Mouse (Mus musculus): ENCODE data around the gene Mpzl3. TPM values are rescaled to one million over a fixed set of nuclear protein-coding genes. Genes with fewer than 3 reads are reported as not detected.

Mpzl3 gene
- total RNA-seq (2021): 1 to 10 TPM; 4.2 to 4.7 TPM
- long read RNA-seq, experiment 1, partial matches to known transcripts: 0 of 4 reads
- long read RNA-seq, experiment 1, other reads (novel, unspliced or antisense): 3 of 4 reads
- long read RNA-seq, experiment 2, partial matches to known transcripts: 0 of 3 reads
- long read RNA-seq, experiment 2, other reads (novel, unspliced or antisense): 1 of 3 reads

DNA sequence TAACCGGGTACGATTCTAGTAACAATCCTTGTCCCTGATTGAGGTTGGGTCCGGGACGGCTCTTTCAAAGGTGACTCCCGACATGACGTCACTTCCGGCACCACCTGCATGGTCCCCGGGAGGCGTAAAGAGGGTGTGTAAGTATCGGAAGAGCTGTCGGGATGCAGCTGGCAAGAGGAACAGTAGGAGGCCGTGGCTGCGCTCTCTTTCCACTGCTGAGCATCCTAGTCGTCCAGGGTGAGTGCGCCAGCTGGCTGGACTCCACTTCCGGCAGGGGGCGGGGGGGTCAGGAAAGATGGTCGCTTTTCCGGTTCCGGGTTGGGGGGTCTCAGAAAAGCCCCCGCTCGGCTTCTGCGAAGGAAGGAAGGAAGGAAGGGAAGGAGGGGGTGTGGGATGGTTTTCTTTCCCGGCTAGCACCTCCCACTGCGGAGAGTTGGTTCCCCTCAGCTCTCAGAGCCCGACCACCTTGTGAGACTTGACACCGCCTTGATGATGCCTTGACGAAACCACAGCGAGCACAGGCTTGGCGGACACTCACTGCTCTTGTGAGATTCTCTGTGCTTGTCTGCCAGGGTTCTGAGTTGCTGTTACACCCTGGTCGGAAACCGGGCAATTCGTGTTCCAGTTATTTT lies at the start of gene Mpzl3:
Gene Mpzl3, plus strand, starts transcription at position 105 of the 632 bp plus-strand sequence.
- no peak for TF ChIP-seq CTCF (conservative IDR thresholded peaks at IDR 0.05)
- H3K27ac ChIP-seq: peak within 1 kb of the TSS; percentile 97
- peak within 1 kb of the TSS; percentile 81 for H3K4me3 ChIP-seq
- DNase-seq (ENCODE audit: low spot score in 2 of 2): peak; percentile 82 to 88

DNA sequence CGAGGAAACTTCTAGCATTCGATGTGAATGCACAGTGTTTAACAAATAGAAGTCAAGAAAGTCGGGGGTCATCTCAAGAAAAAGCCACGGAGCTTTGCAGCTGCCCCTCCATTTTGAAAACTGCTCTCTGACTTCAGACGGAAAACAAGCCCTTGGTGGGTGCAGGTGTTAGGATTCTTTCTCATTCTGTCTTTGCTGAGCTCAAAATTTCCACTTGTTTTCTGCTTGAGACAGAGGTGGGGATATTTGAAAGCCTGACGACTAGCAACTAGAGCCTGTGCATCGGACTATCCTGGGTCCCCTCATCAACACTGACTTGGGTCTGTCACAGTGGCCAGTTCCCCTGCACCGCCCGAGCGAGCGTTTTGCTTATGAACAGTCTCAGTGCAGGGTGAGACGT lies 47.6 kb upstream of the Mpzl3 start:
- TF ChIP-seq CTCF (conservative IDR thresholded peaks at IDR 0.05): no peak
- no peak for DNase-seq (ENCODE audit: low spot score in 2 of 2)

DNA sequence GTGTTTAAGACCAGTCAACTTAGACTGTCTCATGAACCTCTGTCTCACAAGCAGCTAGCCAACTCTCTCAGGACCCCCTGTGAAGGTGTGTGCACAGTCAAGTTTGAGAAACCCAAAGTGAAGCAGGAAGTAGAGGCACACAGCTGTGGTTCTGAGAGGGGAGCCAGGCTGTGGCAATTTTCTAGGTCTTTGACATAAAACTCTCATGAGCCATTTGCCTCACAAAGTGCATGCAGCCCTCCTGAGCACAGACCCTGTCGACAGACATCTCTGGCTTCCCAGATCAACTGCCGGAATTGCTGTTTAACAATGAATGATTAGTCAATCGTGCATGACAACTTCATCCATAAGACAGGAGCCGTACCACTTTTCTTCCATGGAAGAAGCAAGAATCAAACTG lies 46.6 kb upstream of the Mpzl3 start:
- H3K27ac ChIP-seq: no peak overlapping the region
- TF ChIP-seq CTCF (conservative IDR thresholded peaks at IDR 0.05): no peak
- DNase-seq (ENCODE audit: low spot score in 2 of 2): no peak
- no peak overlapping the region for H3K4me3 ChIP-seq

More for the DNA sequence above, 47.6 kb upstream of the Mpzl3 start:
- Histone ChIP-seq H3K27ac (no peak overlapping the region), H3K4me3 (no peak overlapping the region)

DNA sequence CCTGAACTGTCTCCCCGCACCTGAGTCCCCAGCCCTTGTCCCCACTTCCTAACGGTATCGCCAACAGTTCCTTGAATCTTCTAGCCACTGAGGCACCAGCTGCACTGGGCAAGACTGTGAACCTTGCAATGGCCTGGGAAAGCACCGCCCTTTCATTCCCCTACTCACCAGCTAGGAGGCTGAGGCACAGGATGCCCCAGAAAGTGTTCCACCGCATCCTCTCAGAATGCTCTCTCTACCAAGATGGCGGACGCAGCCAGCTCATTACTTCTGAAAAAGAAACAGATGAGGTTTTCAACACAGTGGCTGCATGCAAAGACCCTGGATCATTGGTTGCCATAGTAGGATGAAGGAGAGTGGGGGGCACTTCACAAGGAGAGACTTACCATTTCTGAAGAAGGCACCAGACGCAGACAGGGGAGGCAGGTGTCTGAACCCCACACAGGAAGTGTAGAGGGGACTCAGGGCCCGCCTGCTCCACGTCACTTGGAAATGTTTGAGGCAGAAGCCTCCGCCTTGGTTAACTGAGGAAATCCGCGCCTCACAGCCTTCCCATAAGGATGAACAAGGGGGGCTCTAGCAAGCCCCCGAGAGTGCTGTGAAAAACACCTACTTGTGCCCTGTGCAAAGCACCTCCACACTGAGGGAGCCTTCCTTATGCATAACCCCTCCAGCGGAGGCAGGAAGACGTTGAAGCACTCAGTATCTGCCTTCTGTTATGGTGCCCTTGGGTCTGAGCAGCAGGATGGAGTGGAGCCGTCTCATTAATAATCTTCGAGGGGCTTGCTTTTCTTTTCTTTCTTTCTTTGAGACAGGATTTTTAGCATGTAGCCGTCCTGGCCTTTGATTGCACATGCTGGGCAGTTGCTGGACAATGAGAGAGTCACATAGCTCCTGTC lies 45.6 kb upstream of the Mpzl3 start, which contains the start of gene Cd3e:
Gene Cd3e, minus strand, starts transcription at position 448 of the 899 bp plus-strand sequence.
- no peak within 1 kb of the TSS for H3K27ac ChIP-seq
- no peak within 1 kb of the TSS for H3K4me3 ChIP-seq
- no peak for TF ChIP-seq CTCF (conservative IDR thresholded peaks at IDR 0.05)
- no peak for DNase-seq (ENCODE audit: low spot score in 2 of 2)

DNA sequence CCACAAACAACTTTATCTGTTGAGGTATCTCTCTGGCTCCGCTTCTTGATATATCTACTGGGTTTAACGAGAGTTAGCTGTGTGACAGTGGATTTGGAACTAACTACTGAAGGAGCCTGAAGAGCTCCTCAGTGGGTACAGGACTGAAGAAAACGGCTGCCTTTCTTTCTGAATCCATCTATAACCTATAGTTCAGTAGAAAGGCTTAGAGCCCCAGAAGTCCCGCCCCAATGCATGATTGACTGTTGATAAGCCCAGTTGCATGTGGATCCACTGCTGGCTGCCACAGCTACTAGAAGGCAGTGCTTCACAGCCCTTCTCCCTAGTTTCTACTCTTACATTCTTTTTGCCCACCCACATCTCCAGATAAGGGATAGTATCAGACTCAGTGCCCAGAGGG lies 44.5 kb upstream of the Mpzl3 start:
- TF ChIP-seq CTCF (conservative IDR thresholded peaks at IDR 0.05): no peak
- DNase-seq (ENCODE audit: low spot score in 2 of 2): no peak
- Histone ChIP-seq H3K27ac (no peak overlapping the region), H3K4me3 (no peak overlapping the region)

DNA sequence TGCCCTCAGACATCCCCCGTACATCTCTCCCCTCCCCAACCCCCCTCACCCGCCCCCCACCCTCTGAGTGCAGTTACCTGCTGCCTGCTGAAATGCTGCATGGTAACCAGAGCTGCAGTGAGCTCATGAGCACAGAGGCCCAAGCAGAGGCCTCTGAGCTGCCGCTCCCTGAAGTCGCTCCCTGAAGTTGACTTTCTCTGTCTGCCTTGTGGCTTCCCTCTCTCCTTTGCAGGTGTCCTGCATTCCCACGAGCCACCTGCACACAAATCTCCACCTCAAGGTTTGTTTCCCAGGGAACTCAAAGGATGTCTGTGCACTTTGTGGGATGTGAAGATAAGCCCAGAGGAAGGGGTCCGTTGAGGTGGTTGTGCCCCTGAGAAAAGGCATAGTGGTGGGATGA lies 43.7 kb upstream of the Mpzl3 start:
- no peak for TF ChIP-seq CTCF (conservative IDR thresholded peaks at IDR 0.05)
- DNase-seq (ENCODE audit: low spot score in 2 of 2): no peak
- Histone ChIP-seq H3K27ac (no peak overlapping the region), H3K4me3 (no peak overlapping the region)

DNA sequence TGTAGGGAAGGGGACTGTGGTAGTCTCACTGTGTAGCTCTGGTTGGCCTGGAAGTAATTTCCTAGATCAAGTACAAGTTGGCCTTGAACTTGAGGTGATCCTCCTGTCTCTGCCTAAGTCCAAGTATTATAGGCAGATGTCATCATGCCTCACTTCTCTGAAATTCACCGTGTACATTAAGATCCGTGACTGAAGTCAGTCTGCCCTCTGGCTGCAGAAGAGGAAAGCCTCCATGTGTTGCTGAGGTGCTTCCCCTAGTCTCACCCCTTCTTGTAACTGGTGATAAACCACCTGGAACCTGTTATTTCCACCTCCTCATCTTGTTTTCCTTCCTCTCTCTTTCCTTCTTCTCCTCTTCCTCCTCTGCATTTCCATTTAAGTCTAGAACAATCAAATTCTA lies 40.1 kb upstream of the Mpzl3 start:
- Histone ChIP-seq H3K27ac (no peak overlapping the region), H3K4me3 (no peak overlapping the region)
- DNase-seq (ENCODE audit: low spot score in 2 of 2): no peak
- 0 out of 2 replicates have a peak, but pooled peaks have one; percentile 8 for TF ChIP-seq CTCF (conservative IDR thresholded peaks at IDR 0.05)

DNA sequence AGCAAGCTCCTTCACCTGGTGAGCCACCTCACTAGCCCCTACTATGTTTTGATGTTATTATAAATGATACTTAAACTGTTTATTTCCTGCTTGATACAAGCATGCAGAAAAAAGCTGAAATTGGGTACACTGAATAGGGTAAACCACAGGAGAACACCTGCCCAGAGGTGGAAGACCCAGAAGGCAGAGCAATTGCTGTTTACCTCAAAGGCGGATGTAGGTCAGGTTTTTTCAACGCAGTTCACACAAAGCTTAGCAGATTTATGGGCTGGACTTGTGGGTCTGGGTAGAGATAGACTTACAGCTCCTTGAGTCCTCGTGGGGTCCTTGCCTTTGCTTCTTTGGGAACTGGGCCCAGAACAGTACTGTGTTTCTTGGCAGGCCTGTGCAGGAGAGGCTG lies 39.1 kb upstream of the Mpzl3 start:
- no peak for TF ChIP-seq CTCF (conservative IDR thresholded peaks at IDR 0.05)

DNA sequence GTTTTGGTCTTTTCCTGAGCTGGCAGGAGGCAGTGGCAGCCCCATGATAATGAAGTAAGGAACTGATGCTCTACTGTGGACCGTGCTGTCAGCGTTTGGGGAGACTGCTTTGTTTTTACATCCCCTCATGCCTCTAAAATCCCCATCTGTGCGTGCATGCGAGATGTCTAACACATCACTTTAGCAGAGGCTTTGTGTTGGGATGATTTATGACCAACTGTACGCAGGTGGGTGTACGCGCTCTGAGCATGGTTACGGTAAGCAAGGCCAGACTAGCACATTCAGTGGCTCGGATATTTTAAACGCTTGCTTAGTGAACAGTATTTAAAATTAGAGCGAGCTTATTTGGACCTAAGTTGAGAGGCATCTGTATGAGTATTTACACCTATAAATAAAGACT lies 37.0 kb upstream of the Mpzl3 start:
- peak in 1 of 2 experiments; percentile 1 for DNase-seq (ENCODE audit: low spot score in 2 of 2)
- H3K27ac ChIP-seq: no peak overlapping the region
- TF ChIP-seq CTCF (conservative IDR thresholded peaks at IDR 0.05): no peak
- no peak overlapping the region for H3K4me3 ChIP-seq

More for the DNA sequence above, 39.1 kb upstream of the Mpzl3 start:
- no peak overlapping the region for H3K4me3 ChIP-seq
- no peak for DNase-seq (ENCODE audit: low spot score in 2 of 2)
- H3K27ac ChIP-seq: no peak overlapping the region

DNA sequence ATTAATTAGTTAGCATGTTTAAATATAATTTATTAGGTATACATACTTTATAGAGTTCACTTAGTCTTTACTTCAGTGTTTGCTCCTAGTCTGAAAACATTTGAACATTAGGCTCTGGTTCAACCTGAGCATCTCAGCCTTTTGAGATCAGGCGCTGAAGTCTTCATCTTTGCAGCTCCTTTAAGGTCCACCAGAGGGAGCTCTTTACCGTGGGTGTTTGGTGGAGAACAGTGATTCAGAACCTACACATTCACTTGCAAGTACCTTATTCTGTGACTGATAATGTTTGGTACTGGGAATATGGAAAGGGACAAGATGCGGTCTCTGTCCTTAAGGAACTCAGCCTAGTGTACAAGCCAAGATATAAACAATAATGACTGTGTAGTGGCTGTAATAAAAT lies 32.2 kb upstream of the Mpzl3 start:
- peak; percentile 90 for TF ChIP-seq CTCF (conservative IDR thresholded peaks at IDR 0.05)
- no peak overlapping the region for H3K4me3 ChIP-seq
- DNase-seq (ENCODE audit: low spot score in 2 of 2): peak; percentile 48 to 72
- H3K27ac ChIP-seq: no peak overlapping the region

DNA sequence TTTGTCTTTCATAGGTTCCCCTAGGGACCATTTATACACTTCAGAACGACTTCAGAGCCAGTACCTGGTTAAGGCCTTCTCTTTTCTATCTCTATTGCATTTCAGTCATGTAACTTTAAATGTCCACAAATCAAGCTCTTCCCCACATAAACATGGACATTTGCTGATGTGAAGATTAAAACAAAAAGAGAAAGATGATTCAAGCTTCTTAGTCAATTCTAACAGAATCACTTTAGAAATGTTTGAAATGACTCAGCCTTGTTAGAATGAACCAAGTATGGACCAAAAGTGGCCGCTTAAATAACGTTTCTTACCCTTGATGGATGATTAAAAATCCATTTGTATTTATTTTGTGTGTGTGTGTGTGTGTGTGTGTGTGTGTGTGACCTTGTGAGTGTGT lies 31.3 kb upstream of the Mpzl3 start:
- no peak for TF ChIP-seq CTCF (conservative IDR thresholded peaks at IDR 0.05)
- DNase-seq (ENCODE audit: low spot score in 2 of 2): no peak
- no peak overlapping the region for H3K27ac ChIP-seq
- no peak overlapping the region for H3K4me3 ChIP-seq

DNA sequence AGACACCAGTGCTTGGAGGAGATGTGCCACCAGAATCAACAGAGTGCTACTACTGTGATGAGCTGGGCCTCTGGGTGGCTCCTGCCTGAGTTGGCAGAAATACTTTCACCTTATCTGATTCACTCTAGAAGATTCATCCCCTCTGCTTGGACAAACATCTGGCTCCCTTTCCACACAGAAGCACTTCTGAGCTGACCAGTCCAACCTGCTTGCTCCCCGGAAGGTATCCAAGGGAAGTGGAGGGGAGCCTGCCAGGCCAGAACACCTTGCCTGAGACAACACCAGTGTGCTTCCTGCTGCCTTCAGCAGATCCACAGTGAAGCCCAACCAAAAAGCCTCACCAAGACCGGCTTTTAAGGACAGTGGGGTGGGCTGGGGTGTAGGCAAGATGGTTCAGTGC lies 30.8 kb upstream of the Mpzl3 start:
- no peak overlapping the region for H3K4me3 ChIP-seq
- no peak overlapping the region for H3K27ac ChIP-seq
- no peak for TF ChIP-seq CTCF (conservative IDR thresholded peaks at IDR 0.05)
- DNase-seq (ENCODE audit: low spot score in 2 of 2): no peak

DNA sequence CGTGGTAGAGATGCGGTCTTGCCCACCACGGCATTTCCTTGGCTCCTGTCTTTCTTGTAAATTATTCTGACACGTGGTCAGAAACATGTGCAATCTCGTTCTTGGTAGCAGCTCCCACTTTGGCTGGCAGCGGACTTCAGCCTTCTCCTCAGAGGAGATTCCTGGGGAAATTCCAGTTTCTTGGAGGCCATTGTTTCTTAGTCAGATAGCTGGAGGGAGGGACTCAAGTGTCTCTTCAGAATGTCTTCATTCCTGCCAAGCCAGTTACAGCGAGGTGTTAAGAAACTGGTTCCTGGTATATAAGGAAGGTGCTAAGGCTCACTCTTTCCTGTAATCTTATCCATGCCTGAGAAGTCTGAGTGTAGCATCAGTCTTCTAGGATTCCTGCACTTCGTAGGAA lies 27.6 kb upstream of the Mpzl3 start:
- TF ChIP-seq CTCF (conservative IDR thresholded peaks at IDR 0.05): no peak
- H3K4me3 ChIP-seq: no peak overlapping the region
- DNase-seq (ENCODE audit: low spot score in 2 of 2): no peak
- H3K27ac ChIP-seq: no peak overlapping the region

All from layer of hippocampus, adult 2 months (tissue).